Mouse (Mus musculus) left cerebral cortex, adult 8-10 months (tissue): Measurements from ENCODE around the gene Gorasp2. TPM values are rescaled to one million over a fixed set of nuclear protein-coding genes. Genes with fewer than 3 reads are reported as not detected.

Source experiments
- DNase-seq, 2 experiments: peaks; one replicate each; pipeline ENCODE4 v3.0.0; 2022; ENCODE audit warnings: low spot score in 2 of 2
- total RNA-seq, 4 experiments: library from RNA; stranded (reverse); gene quantifications; 2 replicates each; pipeline ENCODE4 v1.2.4; 2022

The Gorasp2 gene
- total RNA-seq, 4 experiments from 2014 or later, result 92.2 to 97.7 (median 96.2) TPM

DNA sequence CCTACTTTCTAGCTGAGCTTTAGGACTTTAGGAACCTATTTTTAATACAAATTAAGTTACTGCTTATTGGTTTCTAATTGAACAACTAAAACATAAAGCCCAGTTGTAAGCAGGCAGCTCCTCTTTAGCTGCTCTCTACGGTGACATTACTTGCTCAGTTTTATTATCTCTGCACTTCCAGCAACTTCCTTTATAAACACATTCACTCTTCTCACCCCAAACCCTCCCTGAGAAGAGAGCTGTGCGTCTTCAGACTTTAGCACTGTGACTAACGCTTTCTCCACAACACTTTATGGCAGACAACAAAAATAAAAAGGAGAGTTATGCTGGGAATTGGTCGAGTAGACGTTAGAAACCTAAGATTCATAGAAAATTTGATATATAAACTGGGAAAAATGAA lies 74.6 kb downstream of the Gorasp2 start:
- DNase-seq, result no peak

DNA sequence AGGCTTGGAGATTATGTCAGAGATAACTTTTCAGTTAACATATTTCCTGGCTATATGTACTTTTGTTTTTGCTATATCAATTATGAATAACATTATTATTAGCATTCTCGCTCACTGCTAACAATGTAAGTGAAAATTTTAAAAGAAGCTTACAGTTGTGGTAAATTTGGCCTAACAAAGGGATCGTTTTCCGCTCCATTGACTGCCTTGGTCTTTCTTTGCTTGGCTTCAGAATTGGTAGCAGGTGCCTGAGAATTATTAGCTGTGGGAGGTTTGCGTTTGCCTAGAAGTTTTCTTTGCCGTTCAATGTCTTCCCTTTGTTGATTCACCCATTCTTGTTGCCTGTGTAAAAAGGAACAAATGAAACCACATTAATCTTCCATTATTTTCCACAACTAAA lies 80.5 kb downstream of the Gorasp2 start:
- DNase-seq, result no peak

DNA sequence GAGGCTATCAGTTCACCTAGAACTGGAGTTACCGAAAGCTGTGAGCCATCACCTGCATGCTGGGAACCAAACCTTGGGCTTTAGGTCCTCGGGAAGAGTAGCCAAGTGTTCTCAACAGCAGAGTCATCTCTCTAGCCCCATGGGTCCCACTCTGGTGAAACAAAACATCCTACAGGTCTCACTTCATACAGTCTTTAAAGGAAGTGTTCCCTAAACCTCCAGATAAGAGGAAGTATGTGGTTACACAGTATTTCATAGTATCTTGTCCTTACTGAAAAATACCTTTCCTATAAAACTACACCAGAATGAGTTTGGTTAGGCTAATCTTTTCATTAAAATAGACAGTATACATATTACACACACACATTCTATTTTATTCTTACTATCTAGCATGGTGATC lies 81.2 kb downstream of the Gorasp2 start:
- no peak for DNase-seq

DNA sequence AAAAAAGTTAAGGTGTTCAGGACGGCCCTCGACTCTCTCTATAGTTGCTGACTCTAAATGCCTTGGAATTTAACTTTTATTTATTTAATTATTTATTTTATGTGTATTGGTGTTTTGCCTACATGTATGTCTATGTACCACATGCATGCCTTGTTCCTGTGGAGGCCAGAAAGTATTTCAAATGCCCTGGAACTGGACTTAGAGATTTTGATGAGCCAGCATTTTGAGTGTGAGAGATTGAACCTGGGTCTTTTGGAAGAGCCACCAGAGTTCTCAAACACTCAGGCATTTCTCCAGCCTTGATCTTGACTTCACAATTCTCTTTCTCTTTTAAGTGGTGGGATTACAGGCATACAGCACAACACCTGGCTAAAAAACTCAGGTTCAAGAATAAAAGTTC lies 90.3 kb downstream of the Gorasp2 start:
- no peak for DNase-seq

DNA sequence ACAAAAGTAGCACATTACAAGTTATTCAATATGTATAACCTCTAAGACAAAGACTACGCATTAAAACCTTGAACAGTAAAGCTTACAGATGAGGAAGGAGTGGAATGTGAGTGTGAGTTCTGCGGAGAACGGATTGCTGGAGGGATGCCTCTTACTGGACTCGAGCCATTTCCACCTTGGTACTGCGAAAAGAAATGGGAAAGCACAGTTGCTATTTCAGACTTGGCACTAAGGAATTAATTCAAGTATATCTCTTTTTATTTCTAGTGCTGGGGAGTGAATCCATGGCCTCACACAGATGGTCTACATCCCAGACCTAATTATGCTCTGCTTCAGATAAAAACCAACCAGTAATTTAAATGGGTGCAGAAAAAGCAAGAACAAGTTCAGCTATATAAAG lies 90.8 kb downstream of the Gorasp2 start:
- no peak for DNase-seq

Other genes starting within 250 kb of the Gorasp2 start
- under 1 TPM; 0.30 to 0.91 (median 0.45) TPM for gene Sp5, start 186.7 kb upstream of the Gorasp2 start, total RNA-seq
- gene Erich2, start 152.8 kb upstream of the Gorasp2 start, total RNA-seq, result 1 to 10 TPM in 2 of 4 experiments, under 1 TPM in 2; 0.48 to 1.6 (median 0.85) TPM
- gene Gad1, start 108.5 kb upstream of the Gorasp2 start, total RNA-seq, result 100 to 1,000 TPM; 404 to 571 (median 466) TPM
- gene Gm26558, start 532 bp downstream of the Gorasp2 start, total RNA-seq, result under 1 TPM in 3 of 4 experiments, not detected in 1; 0.46 to 0.94 (median 0.74) TPM
- 100 to 1,000 TPM in 1 of 4 experiments, 10 to 100 TPM in 3; 90.1 to 104 (median 97.0) TPM for gene Tlk1, start 164.2 kb downstream of the Gorasp2 start, total RNA-seq